Comparison of ENCODE assay signal across 13 mouse cellular contexts in the genomic region with DNA sequence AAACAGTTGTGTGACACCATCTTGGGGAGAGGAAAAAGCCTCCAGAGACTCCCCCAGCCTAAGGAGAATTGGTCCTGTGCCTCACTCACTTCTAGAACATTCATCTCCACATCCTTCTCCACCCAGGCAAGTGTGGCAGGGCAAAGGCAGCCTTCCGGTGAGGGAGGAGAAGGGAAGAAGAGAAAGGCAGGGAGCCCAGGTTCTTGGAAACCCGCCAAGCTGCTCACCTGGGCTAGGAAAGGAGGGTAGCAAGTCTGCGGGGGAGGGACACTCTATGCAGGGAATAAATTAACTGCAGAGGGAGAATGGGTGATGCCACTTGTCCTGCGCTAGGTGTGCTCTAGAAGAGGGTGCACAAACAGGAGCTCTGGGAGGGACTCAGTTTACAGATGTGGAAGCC. TPM values are rescaled to one million over a fixed set of nuclear protein-coding genes. Genes with fewer than 3 reads are reported as not detected.
"Had no signal": no experiment of that assay in that cellular context is flagged by ENCODE, and none has a peak within 500 bp of the region (broad histone marks: within the 10 kb centered on the region; RNA-seq: fewer than 3 reads in every experiment).

No protein-coding gene starts in this region.

- H3K27me3 ChIP-seq: intestine, embryonic 15.5 days; stomach, embryonic 15.5 days had no signal

- H3K9ac ChIP-seq: intestine, embryonic 15.5 days; liver, embryonic 13.5 days; midbrain, embryonic 12.5 days; neural tube, embryonic 13.5 days; stomach, embryonic 15.5 days had no signal

- H3K9me3 ChIP-seq: intestine, embryonic 15.5 days; liver, embryonic 13.5 days; midbrain, embryonic 12.5 days; neural tube, embryonic 13.5 days; stomach, embryonic 15.5 days had no signal

- H3K27ac ChIP-seq: intestine, embryonic 15.5 days; layer of hippocampus, adult 2 months; liver, embryonic 13.5 days; midbrain, embryonic 12.5 days; neural tube, embryonic 13.5 days; stomach, embryonic 15.5 days had no signal

- DNase-seq: layer of hippocampus, adult 9-11 months had no signal

- H3K36me3 ChIP-seq: intestine, embryonic 15.5 days; liver, embryonic 13.5 days; midbrain, embryonic 12.5 days; neural tube, embryonic 13.5 days; stomach, embryonic 15.5 days had no signal

- ATAC-seq: midbrain, embryonic 16.5 days had no signal

- H3K4me2 ChIP-seq: intestine, embryonic 15.5 days; liver, embryonic 13.5 days; midbrain, embryonic 12.5 days; neural tube, embryonic 13.5 days; stomach, embryonic 15.5 days had no signal

- H3K4me3 ChIP-seq: intestine, embryonic 15.5 days; layer of hippocampus, adult 2 months; liver, embryonic 13.5 days; midbrain, embryonic 12.5 days; myocyte; neural tube, embryonic 13.5 days; stomach, embryonic 15.5 days had no signal

RNA-seq across cellular contexts. Expression of a gene that starts 3.2 kb away (rescaled TPM):
- total RNA-seq: liver, adult 2 months; megakaryocyte progenitor cell, adult 5-6 weeks; monocyte, adult 5-6 weeks; neutrophil, adult 5-6 weeks had no signal
- polyA plus RNA-seq: liver, adult 2 months had no signal

RNA-seq across cellular contexts. Expression of a gene that starts 10.2 kb away (rescaled TPM):
- total RNA-seq: megakaryocyte progenitor cell, adult 5-6 weeks; monocyte, adult 5-6 weeks; neutrophil, adult 5-6 weeks had no signal
